Mouse (Mus musculus) cerebellum, postnatal 10 days (tissue): ENCODE measurements around the gene Hapln3.

Experiments used
- DNase-seq, 2 experiments: peaks; one replicate each; pipeline ENCODE4 v3.0.0; 2021; ENCODE audit warnings: mixed read lengths in 2 of 2

The Hapln3 gene

DNA sequence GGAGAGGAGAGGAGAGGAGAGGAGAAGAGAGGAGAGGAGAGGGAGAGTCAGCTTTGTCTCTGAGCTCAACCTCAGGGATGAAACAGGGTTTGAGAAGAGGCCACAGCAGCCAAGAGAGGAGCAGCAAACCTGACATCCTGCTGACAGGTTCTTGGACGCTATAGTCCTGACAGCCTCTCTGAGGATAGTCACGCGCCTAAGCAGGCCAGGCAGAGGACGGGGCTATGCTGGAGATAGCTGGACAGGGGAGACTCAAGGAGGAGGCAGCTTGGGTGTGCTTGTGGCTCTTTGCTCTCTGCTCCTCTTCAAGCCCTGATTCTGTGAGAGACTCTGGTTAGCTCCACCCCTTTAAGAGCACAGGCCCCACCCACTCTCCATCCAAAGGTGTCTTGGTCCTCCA lies 62.6 kb downstream of the Hapln3 start:
- peak; percentile 26 to 30 for DNase-seq

DNA sequence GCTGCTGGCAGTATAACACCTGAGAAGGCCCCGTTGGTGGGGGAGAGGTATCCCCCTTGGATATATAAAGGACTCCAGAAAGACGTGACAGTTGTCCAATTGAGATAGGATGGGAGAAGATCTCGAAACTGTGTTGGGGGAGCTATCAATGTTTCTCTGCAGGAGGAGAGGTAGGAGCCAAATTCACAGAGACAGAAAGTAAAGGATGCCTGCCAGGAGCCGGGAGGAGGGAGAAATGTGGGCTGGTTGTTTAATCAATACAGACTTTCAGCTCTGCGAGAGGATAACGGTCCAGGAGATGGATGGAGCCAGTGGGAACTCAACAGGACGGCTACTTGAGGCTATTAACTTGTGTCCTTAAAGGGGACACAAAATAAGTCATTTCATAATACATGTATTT lies 63.4 kb downstream of the Hapln3 start:
- peak; percentile 54 to 65 for DNase-seq
